Mouse (Mus musculus): ENCODE data around the gene Rpl10a.
"Not testable (repeated sequence)": the region's sequence is repeated elsewhere in the genome, so short reads cannot be mapped to it uniquely, and the experiment has no call there.

The Rpl10a gene

DNA sequence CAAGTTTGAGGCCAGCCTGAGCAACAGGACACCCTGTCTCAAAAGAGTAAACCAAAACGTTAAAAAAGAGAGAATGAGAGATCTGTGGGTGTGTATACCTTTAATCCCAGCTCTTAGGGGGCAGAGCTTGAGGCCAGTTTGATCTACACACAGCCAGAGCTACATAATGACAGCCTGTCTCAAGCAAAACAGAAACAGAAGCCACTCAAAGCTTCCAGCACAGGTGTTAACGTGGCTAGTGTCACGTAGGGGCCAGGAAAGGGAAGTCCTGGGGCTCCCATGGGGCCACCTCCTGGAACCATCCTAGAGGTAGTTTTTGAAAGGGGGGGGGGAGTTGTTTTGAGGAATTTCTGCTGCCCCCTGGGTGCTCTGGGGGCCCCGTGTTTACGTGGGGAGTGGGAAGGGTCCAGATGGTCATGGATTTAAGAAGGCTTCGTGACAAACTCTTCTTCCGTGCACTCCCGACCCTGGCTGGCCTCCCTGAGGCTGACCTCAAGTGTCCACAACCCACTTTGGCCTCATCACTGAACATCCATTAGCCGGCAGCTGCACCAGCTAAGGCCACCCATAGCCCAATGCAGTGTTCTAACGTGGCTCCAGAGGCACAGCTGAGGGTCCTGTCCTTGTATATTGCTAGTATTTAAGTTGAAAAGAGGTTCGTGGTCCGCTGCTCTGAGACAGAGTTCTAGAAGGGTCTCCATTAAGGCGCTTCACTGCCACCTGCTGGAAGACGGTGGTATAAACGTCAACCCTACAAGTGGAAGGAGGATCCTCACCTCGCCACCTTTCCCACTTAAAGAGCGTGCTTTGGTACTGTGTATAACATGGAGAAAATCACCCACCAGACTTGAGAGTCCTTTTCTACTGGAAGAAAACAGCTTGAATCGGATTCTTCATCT lies 19.7 kb upstream of the Rpl10a start:
- peak; percentile 61 for DNase-seq (ENCODE audit: low spot score)

DNA sequence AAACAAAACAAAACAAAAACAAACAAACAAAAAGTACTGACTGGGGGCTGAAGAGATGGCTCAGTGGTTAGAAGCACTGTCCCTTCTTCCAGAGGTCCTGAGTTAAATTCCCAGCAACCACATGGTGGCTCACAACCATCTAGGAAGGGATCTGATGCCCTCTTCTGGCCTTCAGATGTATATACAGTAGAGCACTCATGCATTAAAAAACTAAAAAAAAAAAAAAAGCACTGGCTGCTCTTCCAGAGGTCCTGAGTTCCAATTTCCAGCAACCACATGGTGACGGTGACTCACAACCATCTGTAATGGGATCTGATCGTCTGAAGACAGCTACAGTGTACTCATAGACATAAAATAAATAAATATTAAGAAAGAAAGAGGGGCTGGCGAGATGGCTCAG lies 17.4 kb upstream of the Rpl10a start:
- no peak for DNase-seq (ENCODE audit: low spot score)

GRCm38 (mm10) chr17:28311366-28312132 lies 16.7 kb upstream of the Rpl10a start:
- DNase-seq (ENCODE audit: low spot score), result no peak

GRCm38 (mm10) chr17:28312232-28313211 lies 15.7 kb upstream of the Rpl10a start:
- DNase-seq (ENCODE audit: low spot score), result no peak

- DNase-seq (ENCODE audit: low spot score), result peak; percentile 94
These were observed 14.9 kb upstream of the Rpl10a start, which contains the start of gene Fance for GRCm38 (mm10) chr17:28313212-28313879. Gene Fance (plus strand): TSS chr17:28313519.

DNA sequence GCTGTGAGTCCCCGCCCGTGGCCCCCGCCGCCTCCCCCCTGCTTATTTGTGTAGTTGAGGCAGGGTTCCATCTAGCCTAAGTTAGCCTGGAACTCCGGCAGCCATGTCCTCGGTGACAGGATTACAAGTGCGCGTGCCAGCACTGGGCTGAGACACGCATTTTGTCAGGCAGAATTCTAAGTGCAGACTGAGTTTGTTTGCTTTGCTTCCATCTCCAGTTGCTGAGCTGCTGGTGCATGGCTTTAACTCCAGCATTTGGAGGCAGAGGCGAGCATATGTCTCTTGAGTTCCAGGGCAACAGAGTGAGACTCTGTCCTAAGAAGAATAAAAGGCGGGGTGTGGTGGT lies 14.4 kb upstream of the Rpl10a start:
- no peak for DNase-seq (ENCODE audit: low spot score)

DNA sequence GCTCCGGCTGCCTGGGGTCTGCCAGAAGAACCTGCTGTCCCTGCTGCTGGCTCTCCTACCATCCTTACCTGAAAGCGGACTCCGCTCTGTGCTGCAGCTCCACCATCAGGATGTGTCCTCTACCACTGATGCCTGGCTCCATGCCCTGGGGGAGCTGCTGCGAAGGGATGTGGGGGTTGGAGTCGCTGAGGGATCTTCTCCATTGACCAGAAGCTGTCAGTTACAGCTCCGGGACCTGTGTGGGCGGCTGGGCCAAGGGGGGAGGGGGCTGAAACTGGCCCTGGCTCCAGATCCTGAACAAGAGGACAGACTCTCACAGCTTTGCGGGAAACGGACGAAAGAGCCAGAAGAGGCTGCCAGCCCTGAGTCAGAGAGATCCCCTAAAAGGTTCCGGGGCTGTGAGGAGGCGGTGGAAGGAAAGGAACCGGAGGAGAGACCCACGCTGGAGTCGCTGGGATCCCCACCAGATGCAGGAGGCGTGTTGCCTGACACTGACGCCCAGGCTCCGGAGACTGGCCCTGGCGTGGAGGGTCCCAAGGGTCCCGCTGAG lies 12.6 kb upstream of the Rpl10a start:
- DNase-seq (ENCODE audit: low spot score), result no peak

DNA sequence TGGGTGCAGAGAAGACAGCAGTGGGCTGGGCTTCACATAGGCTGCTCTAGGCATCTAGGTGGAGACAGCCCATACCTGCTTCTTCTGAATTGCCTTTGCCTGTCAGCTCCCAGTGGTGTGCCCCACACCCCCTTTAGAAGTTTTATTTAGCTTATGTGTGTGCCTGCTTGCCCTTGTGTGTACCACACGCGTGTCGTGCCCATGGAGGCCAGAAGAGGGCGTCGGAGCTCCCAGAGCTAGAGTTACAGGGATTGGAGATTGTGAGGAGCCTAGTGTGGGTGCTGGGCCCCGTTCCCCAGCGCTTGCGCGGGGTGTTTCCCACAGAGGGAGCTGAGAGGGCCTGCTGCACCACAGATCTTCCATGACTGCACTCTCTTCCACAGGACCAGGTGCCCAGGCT lies 11.8 kb upstream of the Rpl10a start:
- DNase-seq (ENCODE audit: low spot score), result no peak

DNA sequence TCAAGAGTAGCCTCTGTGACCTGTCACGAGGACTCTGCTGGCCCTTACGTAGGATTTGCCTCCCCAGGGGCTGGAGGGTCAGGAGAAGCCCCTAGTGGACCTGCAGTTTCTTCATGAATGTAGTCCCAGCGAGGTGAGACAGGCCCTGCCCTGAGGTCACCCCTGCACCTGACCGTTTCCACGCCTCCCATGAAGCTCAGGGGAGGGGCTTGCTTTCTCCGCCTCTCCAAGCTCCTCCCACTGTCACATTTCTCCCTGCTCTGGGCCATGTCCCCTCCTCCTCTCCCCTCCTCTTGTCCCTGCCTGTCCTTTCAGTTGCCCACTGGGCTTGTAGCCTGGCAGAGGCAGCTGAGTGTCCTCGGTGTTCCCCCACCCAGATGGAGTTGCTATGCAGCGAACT lies 11.2 kb upstream of the Rpl10a start:
- DNase-seq (ENCODE audit: low spot score), result no peak

GRCm38 (mm10) chr17:28317725-28318124 lies 10.5 kb upstream of the Rpl10a start:
- DNase-seq (ENCODE audit: low spot score), result no peak

DNA sequence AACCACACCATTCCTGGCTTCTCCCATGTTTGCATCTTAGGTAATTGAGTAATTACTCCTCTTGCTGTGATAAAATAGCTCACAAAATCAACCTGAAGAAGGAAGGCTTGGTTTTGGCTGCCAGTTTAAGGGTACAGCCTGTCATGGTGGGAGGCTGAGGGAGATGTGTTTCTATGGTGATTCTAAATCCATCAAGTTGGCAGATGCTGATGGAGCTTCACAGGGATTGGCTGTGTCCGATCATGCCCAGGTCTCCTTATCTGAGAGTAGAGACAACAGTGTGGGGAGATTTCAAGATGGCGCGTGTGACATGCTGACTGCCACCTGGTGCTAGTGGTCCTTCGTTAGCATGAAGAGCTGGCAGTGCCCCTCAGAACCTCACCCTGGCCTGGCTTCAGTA lies 6.6 kb upstream of the Rpl10a start:
- DNase-seq (ENCODE audit: low spot score), result no peak

- peak; percentile 55 for DNase-seq (ENCODE audit: low spot score)
These were observed 4.5 kb upstream of the Rpl10a start for GRCm38 (mm10) chr17:28323786-28324185.

- not testable (repeated sequence) for DNase-seq (ENCODE audit: low spot score)
These were observed 3.9 kb upstream of the Rpl10a start for GRCm38 (mm10) chr17:28324416-28324815.

DNA sequence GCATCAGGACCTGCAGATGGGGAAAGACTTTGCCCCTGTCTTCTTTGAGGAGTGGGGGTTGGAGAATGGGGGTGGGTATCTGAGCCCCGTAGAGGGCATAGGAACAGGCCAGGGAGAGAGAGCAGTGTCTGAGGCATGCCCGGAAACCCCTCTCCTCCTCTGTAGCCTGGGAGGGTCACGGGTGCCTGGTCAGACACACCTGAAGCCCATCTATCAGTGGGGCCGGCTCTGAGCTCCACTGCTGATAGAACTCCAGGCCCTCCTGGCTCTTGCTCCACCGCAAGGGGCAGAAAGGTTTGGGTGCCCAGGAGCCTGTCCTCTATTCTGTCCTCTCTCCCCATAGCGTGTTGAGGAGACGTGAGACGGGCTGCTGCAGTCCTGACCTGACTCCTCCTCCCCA lies 2.5 kb upstream of the Rpl10a start:
- DNase-seq (ENCODE audit: low spot score), result no peak

GRCm38 (mm10) chr17:28326951-28327350 lies 1.3 kb upstream of the Rpl10a start:
- DNase-seq (ENCODE audit: low spot score), result no peak

DNA sequence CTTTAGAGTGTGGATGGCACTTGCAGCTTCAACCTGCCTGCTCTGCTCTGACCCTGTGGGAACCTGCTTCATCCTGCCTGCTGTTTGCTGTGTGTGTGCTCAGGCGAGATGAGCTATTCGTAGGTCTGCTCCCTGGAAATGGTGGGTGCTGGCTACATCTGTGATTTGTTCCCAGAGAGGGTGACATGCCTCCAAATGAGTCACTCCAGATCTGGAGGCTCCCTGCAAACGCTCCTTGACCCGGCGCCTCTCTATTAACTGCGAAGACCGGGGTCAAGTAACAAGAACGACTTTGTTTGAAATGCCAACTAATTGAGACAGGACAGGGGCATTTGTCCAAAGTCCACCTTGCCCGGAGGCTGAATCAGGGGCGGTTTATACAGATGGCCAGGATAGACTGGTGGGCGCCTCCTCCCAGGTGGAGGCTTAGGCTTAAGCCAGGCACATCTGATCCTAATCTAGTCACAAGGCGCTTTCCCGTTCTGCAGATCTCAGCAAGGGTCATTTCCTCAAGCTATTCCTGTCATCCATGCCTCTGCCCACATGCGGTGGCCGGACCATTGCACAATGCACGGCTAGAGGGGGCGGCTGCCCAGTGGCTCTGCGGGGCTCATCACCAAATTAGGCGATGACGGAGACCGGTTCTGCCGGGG lies 472 bp upstream of the Rpl10a start:
- no peak for DNase-seq (ENCODE audit: low spot score)

- no peak for DNase-seq (ENCODE audit: low spot score)
These were observed 675 bp downstream of the Rpl10a start for GRCm38 (mm10) chr17:28328946-28329345.

DNA sequence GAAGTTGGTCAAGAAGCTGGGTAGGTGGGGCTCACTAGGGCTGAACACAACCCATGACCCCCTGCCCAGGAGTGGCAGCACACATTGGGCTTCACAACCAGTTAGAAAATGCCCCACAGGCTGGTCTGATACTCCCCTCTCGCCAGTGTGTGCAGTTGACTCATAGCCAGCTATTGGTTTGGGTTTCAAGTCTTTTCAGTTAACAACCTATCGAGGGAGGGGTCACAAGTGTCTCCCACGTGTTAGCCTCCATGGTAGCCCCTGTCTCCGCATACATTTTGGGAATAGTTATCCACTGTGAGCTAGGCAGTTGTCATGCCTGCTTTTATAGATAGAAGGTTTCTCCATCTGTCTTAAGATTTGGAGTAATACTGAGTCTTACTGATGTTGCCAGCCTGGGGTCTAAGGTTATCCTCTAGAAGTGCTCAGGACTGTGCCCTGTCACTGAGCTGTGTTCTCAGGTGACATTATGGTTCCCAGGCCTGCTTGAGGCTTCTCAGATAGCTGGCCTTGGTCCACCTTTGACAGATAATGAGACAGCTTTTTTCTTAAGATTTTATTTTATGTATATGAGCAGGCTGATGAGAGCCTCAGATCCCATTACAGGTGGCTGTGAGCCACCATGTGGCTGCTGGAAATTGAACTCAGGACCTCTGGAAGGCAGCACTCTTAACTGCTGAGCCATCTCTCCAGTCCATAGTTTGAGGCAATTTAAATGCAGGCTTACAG lies 1.4 kb downstream of the Rpl10a start:
- DNase-seq (ENCODE audit: low spot score), result no peak

DNA sequence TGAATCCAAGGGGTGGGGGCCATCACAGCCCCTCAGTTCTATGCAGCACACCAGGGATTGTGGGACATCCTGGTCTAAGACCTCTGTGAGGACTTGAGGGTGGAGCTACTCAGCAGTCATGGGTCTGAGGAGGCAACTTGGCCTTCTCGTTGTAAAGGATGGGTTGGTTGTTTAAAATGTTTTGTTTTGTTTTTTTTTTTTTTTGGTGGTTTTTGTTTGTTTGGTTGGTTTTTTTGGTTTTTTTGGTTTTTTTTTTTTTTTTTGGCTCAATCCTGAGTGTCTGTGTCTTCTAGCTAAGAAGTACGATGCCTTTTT lies 1.9 kb downstream of the Rpl10a start:
- no peak for DNase-seq (ENCODE audit: low spot score)

GRCm38 (mm10) chr17:28330590-28330989 lies 2.3 kb downstream of the Rpl10a start:
- not testable (repeated sequence) for DNase-seq (ENCODE audit: low spot score)
